Mouse (Mus musculus) intestine, embryonic 16.5 days (tissue): Measurements from ENCODE around the gene Reg3b. TPM values are rescaled to one million over a fixed set of nuclear protein-coding genes. Genes with fewer than 3 reads are reported as not detected.
"Not testable (repeated sequence)": the region's sequence is repeated elsewhere in the genome, so short reads cannot be mapped to it uniquely, and the experiment has no call there.

ENCODE experiments used
- ATAC-seq: fragments of 200-750 bp; cut with Nextera tagmentation; 2 replicates; pipeline ENCODE4 v1.8.0; 2017; ENCODE audit warnings: moderate TSS enrichment, moderate library complexity
- H3K27ac ChIP-seq: fragments of 300-500 bp; sonication (generic); 2 replicates; pipeline ENCODE4 v1.5.1; 2014; ENCODE audit warnings: mild to moderate bottlenecking, low read length
- H3K27me3 ChIP-seq: fragments of 300-500 bp; sonication (generic); replicated peaks from 2 replicates; pipeline ENCODE4 v1.6.1; 2014; ENCODE audit warnings: low read length, control low read depth, mixed read lengths; ENCODE audit not compliant: control insufficient read depth, insufficient read depth
- H3K36me3 ChIP-seq: fragments of 300-500 bp; sonication (generic); 2 replicates; pipeline ENCODE4 v1.6.1; 2014; ENCODE audit warnings: low read length, control low read depth; ENCODE audit not compliant: control insufficient read depth, insufficient read depth
- H3K4me1 ChIP-seq: fragments of 300-500 bp; sonication (generic); 2 replicates; pipeline ENCODE4 v1.6.1; 2014; ENCODE audit warnings: low read length, control low read depth, mixed read lengths; ENCODE audit not compliant: control insufficient read depth, insufficient read depth
- H3K4me2 ChIP-seq: fragments of 300-500 bp; sonication (generic); 2 replicates; pipeline ENCODE4 v1.6.1; 2014; ENCODE audit warnings: low read depth, low read length, control low read depth
- H3K4me3 ChIP-seq: fragments of 300-500 bp; sonication (generic); 2 replicates; pipeline ENCODE4 v1.5.1; 2014; ENCODE audit warnings: mild to moderate bottlenecking, low read length
- H3K9ac ChIP-seq: fragments of 300-500 bp; sonication (generic); 2 replicates; pipeline ENCODE4 v1.6.1; 2014; ENCODE audit warnings: low read depth, low read length
- H3K9me3 ChIP-seq: fragments of 300-500 bp; sonication (generic); 2 replicates; pipeline ENCODE4 v1.6.1; 2016; ENCODE audit warnings: low read length, control low read depth; ENCODE audit not compliant: control insufficient read depth
- WGBS: fragments of 180-500 bp; shearing (Covaris S2); extraction: QIAGEN DNeasy Blood & Tissue Kit; methylation state at CpG from one replicate; pipeline ENCODE4 v1.1.7; 2014; 5-methylcytosine and 5-hydroxymethylcytosine counted together
- polyA plus RNA-seq: library from polyadenylated mRNA; unstranded; fragments of >200 nt; fragmentation: Nextera tagmentation; extraction: Ambion mirVana; gene quantifications from 2 replicates; pipeline ENCODE4 v1.2.1, GENCODE M21; 2015

Gene Reg3b
- polyA plus RNA-seq, 1 experiment from 2014 or later, result 14.6 TPM

GRCm38 (mm10) chr6:78395323-78395722, 24.9 kb downstream of the Reg3b start, which contains the start of gene Reg2:
Gene Reg2, plus strand, starts transcription at chr6:78395623.
- WGBS, result 95% methylated on average over 4 of the region's 17 CpGs
- not testable (repeated sequence) for H3K9ac ChIP-seq, H3K27me3 ChIP-seq, H3K36me3 ChIP-seq, H3K9me3 ChIP-seq, H3K27ac ChIP-seq, H3K4me3 ChIP-seq, ATAC-seq, H3K4me2 ChIP-seq, H3K4me1 ChIP-seq

- not testable (repeated sequence) for ATAC-seq, H3K4me2 ChIP-seq, H3K27ac ChIP-seq, H3K4me3 ChIP-seq, H3K27me3 ChIP-seq, H3K36me3 ChIP-seq, H3K4me1 ChIP-seq, H3K9ac ChIP-seq, H3K9me3 ChIP-seq
These were observed 52.0 kb downstream of the Reg3b start, which contains the start of gene Reg1 for GRCm38 (mm10) chr6:78422411-78422810. Gene Reg1, plus strand, starts transcription at chr6:78422711.

Other genes with a start within 250 kb of the Reg3b start
- gene Reg3d, start 8.2 kb downstream of the Reg3b start, polyA plus RNA-seq, result 1.1 and 1.9 TPM in 2 replicates
- gene Reg3a, start 10.1 kb downstream of the Reg3b start, polyA plus RNA-seq, result 0.16 TPM in 1 of 2 replicates, not detected in the other
- not detected in 2 replicates for gene Reg2, start 25.0 kb downstream of the Reg3b start, polyA plus RNA-seq
- 56.1 and 64.6 TPM in 2 replicates for gene Reg1, start 52.1 kb downstream of the Reg3b start, polyA plus RNA-seq
- 3.2 and 5.4 TPM in 2 replicates for gene Reg3g, start 98.2 kb downstream of the Reg3b start, polyA plus RNA-seq